Mouse (Mus musculus) kidney, adult 11 months (tissue): Measurements from ENCODE around the gene Slc12a7.
"Not testable (repeated sequence)": the region's sequence is repeated elsewhere in the genome, so short reads cannot be mapped to it uniquely, and the experiment has no call there.

Experiments used
- DNase-seq: peaks from one replicate; pipeline ENCODE4 v3.0.0; 2022

Slc12a7 gene

GRCm38 (mm10) chr13:73720241-73720640 lies 12.7 kb upstream of the Slc12a7 start:
- DNase-seq = peak; percentile 73

DNA sequence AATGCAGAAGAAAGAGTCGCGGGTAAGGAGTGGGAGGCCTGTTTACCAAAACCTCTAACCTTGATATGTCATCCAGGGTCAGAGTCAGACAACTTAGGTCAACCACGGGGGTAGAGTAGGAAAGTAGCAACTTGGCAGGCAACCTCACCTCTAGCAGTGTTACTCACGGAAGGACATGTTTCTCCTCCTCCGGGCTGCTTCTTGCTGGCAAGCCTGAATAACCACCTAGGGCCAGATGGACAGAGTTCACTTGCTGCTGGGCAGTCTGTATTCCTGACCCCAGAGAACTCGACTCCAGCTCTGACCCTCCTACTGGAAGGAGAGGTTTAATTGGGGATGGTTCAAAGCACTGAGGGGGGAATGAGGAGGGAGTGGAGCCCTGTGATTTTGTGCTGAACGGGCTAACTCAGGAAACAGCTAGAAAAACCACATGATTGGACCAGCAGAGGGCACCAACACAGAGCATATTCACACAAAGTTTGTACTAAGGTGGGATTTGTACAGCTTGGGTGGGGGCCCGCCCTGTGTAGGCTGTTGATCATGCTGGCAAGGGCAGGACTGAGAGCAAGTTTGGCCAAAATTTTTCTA lies 9.7 kb upstream of the Slc12a7 start:
- DNase-seq = peak; percentile 89

GRCm38 (mm10) chr13:73725315-73725714 lies 7.6 kb upstream of the Slc12a7 start:
- no peak for DNase-seq

- peak; percentile 64 for DNase-seq
These were observed 5.3 kb upstream of the Slc12a7 start for GRCm38 (mm10) chr13:73727621-73728025.

DNA sequence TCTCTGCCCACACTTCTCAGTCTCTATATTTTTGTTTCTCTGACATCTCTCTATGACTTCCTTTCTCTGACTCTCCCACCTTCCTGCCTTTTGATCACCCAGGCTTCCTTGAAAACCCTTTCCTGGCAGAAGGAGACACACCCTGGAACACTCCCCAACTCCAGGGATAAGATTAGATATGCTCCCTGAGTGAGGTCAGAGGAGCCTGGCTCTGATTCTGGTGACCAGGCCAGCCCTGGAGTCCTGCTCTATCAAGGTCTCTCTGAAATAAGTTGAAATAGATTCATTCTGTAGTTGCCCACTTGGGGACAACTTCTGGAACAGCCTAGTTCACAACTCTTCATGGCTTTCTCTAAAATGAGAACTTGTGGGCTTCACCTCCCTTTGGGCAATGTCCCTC lies 4.3 kb upstream of the Slc12a7 start:
- no peak for DNase-seq

DNA sequence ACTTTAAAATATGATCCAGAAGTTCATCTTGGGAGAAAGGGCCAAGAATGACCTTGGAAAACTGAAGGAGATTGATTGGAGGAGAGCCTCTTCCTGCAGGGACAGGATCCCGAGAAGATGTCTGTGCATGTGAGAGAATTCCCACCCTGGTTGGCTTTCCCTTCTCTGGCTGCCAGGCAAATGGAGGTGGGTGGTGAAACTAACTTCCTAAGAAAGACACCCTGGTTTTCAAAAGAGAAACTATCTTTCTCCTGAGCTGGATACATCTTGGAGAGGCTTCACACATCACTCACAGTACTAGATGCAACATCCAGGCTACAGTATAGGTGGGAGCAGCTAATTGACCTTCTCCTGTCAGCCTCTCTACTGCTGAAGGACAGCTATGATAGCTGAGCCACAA lies 2.0 kb upstream of the Slc12a7 start:
- no peak for DNase-seq

GRCm38 (mm10) chr13:73732235-73732634 lies 659 bp upstream of the Slc12a7 start:
- no peak for DNase-seq

DNA sequence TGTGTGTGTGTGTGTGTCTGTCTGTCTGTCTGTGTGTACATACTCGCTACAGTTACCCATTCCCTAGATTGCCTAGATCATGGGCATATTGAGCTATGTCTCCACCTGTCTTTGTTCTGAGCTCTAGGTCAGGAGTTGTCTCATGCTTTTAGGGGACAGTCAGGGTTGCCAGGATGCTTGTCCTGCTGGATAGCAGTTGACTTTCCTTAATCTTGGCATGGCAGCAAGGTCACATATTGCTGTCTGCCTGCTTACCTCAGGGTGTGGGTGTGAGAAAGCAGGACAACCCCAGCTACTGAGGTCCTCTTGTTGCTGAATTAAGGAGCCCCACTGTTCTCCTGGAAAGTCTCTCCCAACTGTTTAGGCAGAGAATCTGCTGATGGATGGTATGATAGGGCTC lies 1.5 kb downstream of the Slc12a7 start:
- DNase-seq = no peak

- DNase-seq = no peak
These were observed 2.4 kb downstream of the Slc12a7 start for GRCm38 (mm10) chr13:73735270-73735669.

- no peak for DNase-seq
These were observed 3.0 kb downstream of the Slc12a7 start for GRCm38 (mm10) chr13:73735928-73736327.

DNA sequence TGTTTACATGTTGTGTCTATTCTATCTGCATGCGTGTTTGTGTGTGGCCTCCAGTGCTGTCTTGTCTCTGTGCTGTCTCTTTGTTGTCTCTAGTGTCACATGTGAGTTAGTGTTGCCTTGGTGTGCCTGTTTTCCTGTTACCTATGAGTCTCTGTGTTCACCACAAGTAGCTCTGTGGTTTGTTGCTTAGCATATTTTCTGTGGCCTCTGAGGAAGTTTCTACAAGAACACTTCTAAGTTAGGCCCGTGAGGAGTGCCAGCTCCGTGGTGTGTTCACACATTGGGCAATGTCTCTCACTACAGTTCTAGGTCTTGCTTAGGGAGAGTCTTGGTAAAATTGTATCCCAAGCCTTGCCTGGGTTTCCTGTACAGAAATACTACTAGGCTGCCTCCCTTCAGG lies 4.0 kb downstream of the Slc12a7 start:
- no peak for DNase-seq

DNA sequence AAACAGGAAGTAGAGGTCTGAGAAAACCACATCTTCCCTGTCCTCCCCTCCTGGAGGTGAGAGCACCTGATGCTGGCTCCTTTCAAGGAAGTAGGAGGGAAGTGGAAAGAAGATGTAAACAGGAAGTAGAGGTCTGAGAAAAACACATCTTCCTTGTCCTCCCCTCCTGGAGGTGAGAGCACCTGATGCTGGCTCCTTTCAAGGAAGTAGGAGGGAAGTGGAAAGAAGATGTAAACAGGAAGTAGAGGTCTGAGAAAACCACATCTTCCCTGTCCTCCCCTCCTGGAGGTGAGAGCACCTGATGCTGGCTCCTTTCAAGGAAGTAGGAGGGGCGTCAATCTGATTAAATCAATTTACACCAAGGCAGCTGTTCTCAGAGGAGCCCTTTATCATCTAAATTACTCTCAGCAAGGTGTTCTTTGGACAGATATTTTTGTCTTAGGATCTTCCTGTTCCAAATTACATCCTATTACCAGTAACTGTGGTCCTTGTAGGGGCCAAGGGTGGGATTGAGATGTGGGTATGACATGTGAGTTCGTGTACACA lies 7.6 kb downstream of the Slc12a7 start:
- DNase-seq = not testable (repeated sequence)

DNA sequence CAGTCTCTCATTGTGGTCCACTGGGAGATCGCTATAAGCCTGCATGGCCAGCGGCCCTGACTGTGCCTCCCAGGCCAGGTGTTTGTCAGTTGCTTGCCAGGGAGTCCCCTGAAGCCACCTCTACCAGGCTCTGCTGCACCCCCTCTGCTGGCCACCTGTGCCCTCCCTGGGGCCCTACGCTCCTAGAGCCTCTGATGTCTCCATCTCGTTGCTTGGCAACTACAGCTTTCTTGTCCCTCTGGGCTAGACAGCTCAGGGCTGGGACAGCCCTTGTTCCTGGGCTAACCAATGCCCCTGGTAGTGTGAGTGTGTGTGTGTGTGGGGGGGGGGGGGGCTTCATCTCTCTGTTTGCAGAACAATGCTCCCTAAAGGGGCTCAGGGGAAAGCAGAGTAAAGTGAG lies 10.1 kb downstream of the Slc12a7 start:
- DNase-seq = no peak

DNA sequence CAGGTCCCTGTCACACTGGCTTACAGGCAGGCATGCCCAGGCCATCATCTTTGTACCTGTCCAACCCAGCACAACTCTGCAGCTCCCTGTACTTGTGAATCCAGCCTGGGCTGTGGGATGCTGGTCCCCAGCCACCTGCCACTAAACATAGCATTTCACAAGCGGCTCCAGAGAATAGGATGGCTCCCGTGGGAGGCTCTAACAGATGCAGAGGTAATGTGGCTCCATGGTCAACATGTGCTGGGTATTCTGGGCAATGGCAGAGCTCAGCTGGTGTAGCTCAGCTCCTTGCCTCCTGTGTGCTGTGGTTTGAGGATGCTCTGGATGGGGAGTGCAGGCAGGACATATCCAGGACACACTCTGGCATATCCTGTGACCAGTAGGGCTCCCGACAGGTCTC lies 10.8 kb downstream of the Slc12a7 start:
- no peak for DNase-seq

GRCm38 (mm10) chr13:73748663-73749440 lies 16.0 kb downstream of the Slc12a7 start:
- DNase-seq = no peak

DNA sequence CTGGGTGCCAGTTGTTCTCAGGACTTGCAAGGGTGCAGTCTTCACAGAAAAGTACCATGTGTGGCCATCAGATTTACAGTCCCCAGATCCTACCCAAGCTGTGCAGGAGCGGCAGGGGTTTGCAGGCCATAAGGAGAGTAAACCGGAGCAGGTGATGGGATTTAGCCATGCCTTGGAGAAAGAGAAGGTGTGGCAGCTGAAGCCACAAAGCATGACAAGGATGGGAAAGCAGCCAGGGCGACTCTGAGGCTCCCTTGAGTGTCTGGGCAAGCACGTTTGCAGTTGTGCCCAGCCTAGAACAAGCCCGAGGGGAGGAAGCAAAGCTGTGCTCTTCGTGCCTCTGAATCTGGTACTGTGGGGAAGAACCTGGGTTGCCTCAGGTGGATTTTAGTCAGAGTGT lies 17.5 kb downstream of the Slc12a7 start:
- DNase-seq = peak; percentile 59

DNA sequence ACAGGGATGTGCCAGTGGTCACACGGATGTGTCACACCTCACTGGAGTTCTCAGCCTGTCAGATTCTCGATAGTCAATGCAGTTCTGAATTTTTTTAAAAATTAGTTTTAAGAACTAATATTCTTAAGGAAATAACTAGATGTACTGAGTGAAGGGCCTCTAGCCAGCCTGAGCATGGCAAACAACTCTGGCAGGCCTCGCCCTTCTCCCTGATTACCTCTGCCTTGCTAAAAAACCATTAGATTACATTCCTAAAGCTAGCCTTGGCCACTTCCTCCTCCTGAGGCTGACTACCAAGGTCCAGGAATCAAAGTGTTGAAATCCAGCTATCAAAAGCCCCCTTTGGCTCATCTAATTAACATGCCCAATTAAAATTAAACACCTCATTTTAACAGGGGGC lies 18.4 kb downstream of the Slc12a7 start:
- no peak for DNase-seq

DNA sequence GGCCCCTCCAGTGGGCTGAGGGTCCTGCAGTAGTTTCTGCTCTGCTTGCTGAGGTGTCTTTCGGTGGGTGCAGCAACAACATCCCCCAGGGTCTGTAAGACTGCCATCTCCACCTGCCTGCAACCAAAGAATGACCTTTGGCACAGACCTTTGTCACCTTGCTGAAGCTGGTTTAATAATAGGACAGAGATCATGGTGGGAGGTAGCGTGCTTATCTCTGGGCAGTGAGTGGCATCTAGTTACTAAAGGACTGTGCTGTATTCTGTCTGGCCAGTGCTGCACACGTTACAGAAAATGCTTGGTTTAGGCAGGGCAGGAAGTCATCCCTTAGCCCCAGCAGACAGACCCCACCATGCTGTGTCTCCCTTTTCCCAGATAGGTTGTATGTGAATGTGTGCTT lies 22.9 kb downstream of the Slc12a7 start:
- peak; percentile 54 for DNase-seq

DNA sequence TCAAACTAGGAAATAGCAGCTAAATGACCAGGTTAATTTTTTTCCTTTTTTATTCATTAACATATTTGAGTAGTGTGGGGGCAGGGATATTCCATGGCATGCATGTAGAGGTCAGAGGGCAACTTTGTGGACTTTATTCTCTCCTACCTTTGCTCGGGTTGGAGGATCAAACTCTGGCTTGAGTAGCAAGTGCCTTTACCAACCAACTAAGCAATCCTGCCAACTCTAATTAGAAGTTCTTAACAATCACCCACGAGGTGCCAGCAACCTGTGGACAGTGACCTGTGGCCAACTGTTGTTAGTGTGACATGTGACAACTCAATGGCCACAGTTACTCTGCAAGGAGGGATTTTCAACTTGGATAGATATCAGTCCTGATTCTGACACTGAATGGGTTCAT lies 24.0 kb downstream of the Slc12a7 start:
- DNase-seq = peak; percentile 85

GRCm38 (mm10) chr13:73757362-73757761 lies 24.5 kb downstream of the Slc12a7 start:
- no peak for DNase-seq

GRCm38 (mm10) chr13:73759596-73759995 lies 26.7 kb downstream of the Slc12a7 start:
- DNase-seq = no peak

DNA sequence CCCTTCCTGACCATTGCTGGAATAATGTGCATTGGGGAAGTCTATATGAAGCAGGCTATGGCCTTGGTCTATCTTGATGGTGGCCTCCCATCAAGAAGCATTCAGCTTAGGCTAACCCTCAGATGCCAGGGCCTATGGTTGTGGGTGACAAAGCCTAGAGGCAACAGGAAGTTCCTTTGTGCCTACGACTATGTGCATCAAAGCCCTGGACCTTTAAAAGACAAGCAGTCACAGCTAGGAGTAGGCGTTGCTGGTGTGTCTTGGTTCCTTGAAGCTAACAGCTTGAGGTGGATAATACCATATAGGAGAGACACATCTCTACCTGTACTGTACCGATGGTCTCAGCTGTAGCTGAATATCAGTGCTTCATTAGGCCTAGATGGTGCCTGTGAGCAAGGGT lies 27.2 kb downstream of the Slc12a7 start:
- DNase-seq = no peak

- DNase-seq = no peak
These were observed 30.0 kb downstream of the Slc12a7 start for GRCm38 (mm10) chr13:73762938-73763337.

DNA sequence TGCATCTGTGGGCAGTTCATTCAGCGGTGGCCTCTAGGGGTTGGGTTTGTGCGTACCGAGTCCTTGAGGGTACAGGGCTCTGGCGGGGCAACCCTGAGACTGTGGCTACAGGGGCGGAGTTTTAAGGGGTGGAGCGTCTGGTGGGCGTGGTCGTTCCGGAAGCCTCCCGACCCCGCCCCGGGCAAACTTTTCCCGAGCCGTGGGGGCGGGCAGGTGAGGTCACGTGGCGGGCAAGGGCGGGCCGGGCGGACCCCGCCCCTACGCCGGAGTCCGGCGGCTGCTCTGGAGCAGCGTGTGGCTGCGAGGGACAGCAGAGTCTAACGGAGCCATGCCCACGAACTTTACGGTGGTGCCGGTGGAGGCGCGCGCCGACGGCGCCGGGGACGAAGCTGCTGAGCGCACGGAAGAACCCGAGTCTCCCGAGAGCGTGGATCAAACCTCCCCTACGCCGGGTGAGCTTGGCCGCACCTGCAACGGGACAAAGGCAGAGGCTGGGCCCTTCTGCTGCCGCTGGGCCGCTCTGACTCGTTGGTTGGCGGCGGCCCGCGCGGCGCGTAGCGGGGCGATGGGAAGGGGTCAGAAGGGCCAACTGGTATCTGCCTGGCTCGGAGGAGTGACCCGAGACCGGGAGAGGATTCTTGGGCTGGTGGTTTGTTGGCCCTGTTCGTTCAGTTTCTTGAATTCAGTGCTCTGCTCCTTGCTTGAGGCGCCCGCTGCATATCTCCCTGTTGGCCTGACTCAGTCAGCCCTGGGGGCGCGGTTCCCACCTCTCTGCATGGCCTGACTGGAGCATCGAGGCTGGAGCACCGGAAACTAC lies 30.8 kb downstream of the Slc12a7 start:
- peak; percentile 95 for DNase-seq
